Mouse (Mus musculus) kidney, adult 2 months (tissue): ENCODE measurements around the gene Lama4. TPM values are rescaled to one million over a fixed set of nuclear protein-coding genes. Genes with fewer than 3 reads are reported as not detected.

ENCODE experiments used
- DNase-seq: peaks from one replicate; pipeline ENCODE4 v3.0.0; 2021
- H3K27ac ChIP-seq: fragments of 200-500 bp; 2 replicates; pipeline ENCODE4 v1.5.1; 2012; ENCODE audit warnings: low read depth, low read length, control low read depth, inconsistent platforms; ENCODE audit not compliant: insufficient read depth
- H3K27me3 ChIP-seq: fragments of 200-500 bp; replicated peaks from 2 replicates; pipeline ENCODE4 v1.6.1; 2012; ENCODE audit warnings: mild to moderate bottlenecking, moderate library complexity, low read length, inconsistent platforms; ENCODE audit not compliant: control insufficient read depth, insufficient read depth
- H3K36me3 ChIP-seq: fragments of 200-500 bp; 2 replicates; pipeline ENCODE4 v1.6.1; 2012; ENCODE audit warnings: mild to moderate bottlenecking, moderate library complexity, low read length, inconsistent platforms; ENCODE audit not compliant: control insufficient read depth, insufficient read depth
- H3K4me1 ChIP-seq: fragments of 200-500 bp; 2 replicates; pipeline ENCODE4 v1.6.1; 2011; ENCODE audit warnings: low read length; ENCODE audit not compliant: control insufficient read depth, insufficient read depth
- H3K4me3 ChIP-seq: fragments of 200-500 bp; 2 replicates; pipeline ENCODE4 v1.5.1; 2011; ENCODE audit warnings: mild to moderate bottlenecking, low read depth, low read length, control low read depth; ENCODE audit not compliant: insufficient read depth
- CTCF ChIP-seq: fragments of 200-500 bp; conservative IDR thresholded peaks from 2 replicates; pipeline ENCODE4 v1.5.1; 2011; ENCODE audit warnings: low read depth, mild to moderate bottlenecking, control low read depth, low read length, moderate library complexity, mixed read lengths; ENCODE audit not compliant: insufficient read depth, insufficient read length
- POLR2A ChIP-seq: fragments of 200-500 bp; IDR thresholded peaks from one replicate; pipeline ENCODE4 v1.6.1; 2011; ENCODE audit warnings: low read depth, low read length, control low read depth
- WGBS: fragments of 180-500 bp; shearing (Covaris S2); methylation state at CpG from one replicate; pipeline ENCODE4 v1.1.7; 2018; 5-methylcytosine and 5-hydroxymethylcytosine counted together
- polyA plus RNA-seq: library from polyadenylated mRNA; depleted of rRNA; stranded (reverse); fragments of >200 nt; gene quantifications from 2 replicates; pipeline ENCODE4 v1.2.3, GENCODE M21; 2012

The Lama4 gene
- polyA plus RNA-seq, 1 experiment: 8.1 TPM

DNA sequence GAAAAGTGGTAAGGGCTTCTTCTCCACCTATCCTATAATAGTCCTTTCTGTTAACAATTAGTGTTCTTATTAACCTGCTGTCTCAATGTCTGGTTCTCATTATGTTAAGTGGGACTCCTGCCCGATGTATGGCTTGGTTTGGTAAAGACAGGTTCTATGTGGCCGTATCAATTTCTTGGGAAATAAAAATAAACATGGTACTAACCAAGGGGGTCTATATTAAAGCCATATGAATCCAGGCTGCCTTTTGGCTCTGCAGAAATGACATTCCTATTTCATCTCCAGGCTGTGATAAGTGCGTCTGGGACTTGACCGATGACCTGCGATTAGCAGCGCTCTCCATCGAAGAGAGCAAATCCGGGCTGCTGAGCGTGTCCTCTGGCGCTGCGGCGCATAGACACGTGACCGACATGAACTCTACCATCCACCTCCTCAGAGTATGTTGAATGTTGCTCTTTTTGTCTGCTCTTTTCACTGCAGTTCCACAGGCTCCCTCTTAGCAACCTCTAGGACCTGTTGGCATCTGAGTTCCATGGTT, 64.9 kb downstream of the Lama4 start:
- H3K4me1 ChIP-seq: no peaks in the 10 kb centered on the region
- H3K4me3 ChIP-seq: no peak overlapping the region
- WGBS: 96% methylated on average over 14 of the region's 14 CpGs
- DNase-seq: no peak
- H3K27ac ChIP-seq: no peak overlapping the region
- H3K36me3 ChIP-seq: no peaks in the 10 kb centered on the region
- H3K27me3 ChIP-seq: no peaks in the 10 kb centered on the region; the same call in 1 of the 2 replicates
- TF ChIP-seq POLR2A (no peak), CTCF (no peak)

GRCm38 (mm10) chr10:39039564-39039963, 74.2 kb downstream of the Lama4 start:
- WGBS: 52% methylated on average over 4 of the region's 4 CpGs

GRCm38 (mm10) chr10:39040026-39040425, 74.7 kb downstream of the Lama4 start:
- H3K27ac ChIP-seq: no peak overlapping the region
- no peaks in the 10 kb centered on the region for H3K27me3 ChIP-seq
- TF ChIP-seq POLR2A: no peak
- TF ChIP-seq CTCF: no peak
- 70% methylated on average over 5 of the region's 5 CpGs for WGBS
- H3K4me1 ChIP-seq: no peaks in the 10 kb centered on the region
- H3K4me3 ChIP-seq: no peak overlapping the region
- no peaks in the 10 kb centered on the region for H3K36me3 ChIP-seq
- DNase-seq: no peak

More at GRCm38 (mm10) chr10:39039564-39039963, 74.2 kb downstream of the Lama4 start:
- Histone ChIP-seq H3K4me3 (no peak overlapping the region), H3K4me1 (no peaks in the 10 kb centered on the region), H3K36me3 (no peaks in the 10 kb centered on the region), H3K27me3 (no peaks in the 10 kb centered on the region), H3K27ac (no peak overlapping the region)
- TF ChIP-seq POLR2A: no peak
- no peak for TF ChIP-seq CTCF
- peak; percentile 3 for DNase-seq

- Histone ChIP-seq H3K36me3 (no peaks in the 10 kb centered on the region), H3K4me3 (no peak overlapping the region), H3K27me3 (no peaks in the 10 kb centered on the region), H3K27ac (no peak overlapping the region), H3K4me1 (no peaks in the 10 kb centered on the region)
- WGBS: 68% methylated on average over 3 of the region's 3 CpGs
- TF ChIP-seq POLR2A (no peak), CTCF (no peak)
- no peak for DNase-seq
Measured at GRCm38 (mm10) chr10:39044476-39044995, 79.2 kb downstream of the Lama4 start.

- no peaks in the 10 kb centered on the region for H3K36me3 ChIP-seq
- no peak for TF ChIP-seq POLR2A
- TF ChIP-seq CTCF: no peak
- H3K27ac ChIP-seq: no peak overlapping the region
- WGBS: 77% methylated on average over 1 of the region's 1 CpGs
- no peak for DNase-seq
- H3K4me3 ChIP-seq: no peak overlapping the region
- H3K4me1 ChIP-seq: no peaks in the 10 kb centered on the region
- no peaks in the 10 kb centered on the region for H3K27me3 ChIP-seq
Measured at GRCm38 (mm10) chr10:39045111-39045510, 79.8 kb downstream of the Lama4 start.

GRCm38 (mm10) chr10:39047775-39048174, 82.5 kb downstream of the Lama4 start:
- Histone ChIP-seq H3K4me1 (no peaks in the 10 kb centered on the region), H3K4me3 (no peak overlapping the region), H3K27me3 (no peaks in the 10 kb centered on the region), H3K36me3 (no peaks in the 10 kb centered on the region), H3K27ac (no peak overlapping the region)
- no peak for TF ChIP-seq CTCF
- no peak for TF ChIP-seq POLR2A
- no peak for DNase-seq
- WGBS: 77% methylated on average over 10 of the region's 10 CpGs

DNA sequence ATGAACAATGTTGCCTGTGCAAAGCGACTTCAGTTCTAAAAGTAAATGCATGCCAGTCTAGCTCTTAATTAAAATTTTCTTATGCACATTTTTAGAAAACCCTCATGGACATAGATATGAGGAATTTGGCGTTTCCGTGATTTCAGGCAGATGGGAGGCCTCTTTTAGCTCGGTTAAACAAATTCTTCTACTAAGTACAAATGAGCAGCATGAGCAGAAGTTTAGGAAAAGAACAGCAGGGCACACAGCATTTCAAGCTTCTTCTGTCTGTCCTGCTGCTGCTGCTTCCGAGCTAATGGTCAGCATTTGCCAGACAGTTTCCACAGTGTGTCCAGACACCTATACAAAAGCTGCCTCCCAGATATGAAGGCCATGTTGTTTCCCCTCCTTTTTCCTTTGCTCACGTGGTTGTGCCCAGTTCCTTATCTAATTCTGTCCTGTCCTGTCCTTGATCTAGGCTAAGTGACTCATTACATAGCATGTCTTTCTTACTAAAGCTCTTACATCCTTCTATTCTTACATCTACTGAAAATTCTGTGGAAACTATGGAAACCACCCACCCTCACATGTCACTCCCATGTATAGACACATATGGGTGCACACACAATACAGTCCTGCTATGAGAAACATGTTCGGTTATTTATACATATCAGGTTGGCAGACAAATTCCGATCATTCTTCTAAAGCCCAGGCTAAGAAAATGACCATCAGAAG, 84.4 kb downstream of the Lama4 start:
- DNase-seq: no peak
- Histone ChIP-seq H3K4me1 (no peaks in the 10 kb centered on the region), H3K27ac (no peak overlapping the region), H3K36me3 (no peaks in the 10 kb centered on the region), H3K4me3 (no peak overlapping the region), H3K27me3 (no peaks in the 10 kb centered on the region)
- 83% methylated on average over 8 of the region's 8 CpGs for WGBS
- TF ChIP-seq CTCF (no peak), POLR2A (no peak)
